ENCODE assay signal across 8 mouse cellular contexts in genomic region chr11:101086323-101086674, GRCm38 (mm10). TPM values are rescaled to one million over a fixed set of nuclear protein-coding genes. Genes with fewer than 3 reads are reported as not detected.
A peak's percentile ranks its signal among the peaks of the same experiment; 100 is the strongest.
DNase-seq lines count a peak whose midpoint lies in the region; ATAC-seq and TF ChIP-seq lines count a peak whose summit lies in the region.

No protein-coding gene starts in this region.

- H3K27me3 ChIP-seq in erythroblast, embryonic 14.5 days (ENCODE audit: control insufficient read depth) = peaks cover 9% of the 10 kb centered on the region
- H3K27me3 ChIP-seq in MEL (ENCODE audit: control insufficient read depth in 1 of 2, insufficient read depth in 2 of 2, low read length in 2 of 2) = no peaks in the 10 kb centered on the region
- 0 out of 2 replicates have a peak, but pooled peaks cover 1% of the 10 kb centered on the region for H3K27me3 ChIP-seq in heart, postnatal 0 days (ENCODE audit: control insufficient read depth, insufficient read depth, low read length)
- peaks cover 5% of the 10 kb centered on the region for H3K27me3 ChIP-seq in liver, embryonic 16.5 days (ENCODE audit: control insufficient read depth, insufficient read depth, low read depth, low read length)

- H3K9ac ChIP-seq in MEL (ENCODE audit: control insufficient read depth, low read depth, low read length, poor library complexity, severe bottlenecking) = peak overlapping the region; percentile 81
- peak overlapping the region; percentile 67; the same call in 1 of the 2 replicates for H3K9ac ChIP-seq in heart, postnatal 0 days (replicated peaks; ENCODE audit: low read depth, low read length)
- H3K9ac ChIP-seq in liver, embryonic 16.5 days (ENCODE audit: low read depth, low read length) = 0 out of 2 replicates have a peak overlapping the region, but pooled peaks have one; percentile 80

- no peak for TF ChIP-seq EP300 in MEL (IDR thresholded peaks at IDR 0.05; ENCODE audit: low read depth in 1 of 2, low read length in 2 of 2)
- TF ChIP-seq EP300 in heart, postnatal 0 days (IDR thresholded peaks at IDR 0.05; ENCODE audit: low read depth) = no peak

- ATAC-seq in erythroblast, adult 5-6 weeks (replicated peaks; ENCODE audit: low FRiP score, poor library complexity, severe bottlenecking) = no peak
- ATAC-seq in heart, postnatal 0 days (ENCODE audit: insufficient read depth, low read depth) = no peak
- ATAC-seq in liver, embryonic 16.5 days (ENCODE audit: low read depth) = no peak
- ATAC-seq in megakaryocyte progenitor cell, adult 5-6 weeks (replicated peaks; ENCODE audit: poor library complexity) = no peak

- peaks cover 23% of the 10 kb centered on the region for H3K79me2 ChIP-seq in MEL (ENCODE audit: control insufficient read depth, insufficient read depth, low read length, poor library complexity)

- peaks cover 77% of the 10 kb centered on the region for H3K4me1 ChIP-seq in erythroblast, embryonic 14.5 days (ENCODE audit: control insufficient read depth)
- H3K4me1 ChIP-seq in MEL (ENCODE audit: control insufficient read depth in 1 of 2, insufficient read depth in 2 of 2, low read length in 2 of 2) = peaks cover 6 to 21% of the 10 kb centered on the region in 2 experiments
- peaks cover 24% of the 10 kb centered on the region for H3K4me1 ChIP-seq in heart, postnatal 0 days (ENCODE audit: control insufficient read depth, insufficient read depth)
- H3K4me1 ChIP-seq in liver, embryonic 16.5 days (ENCODE audit: control insufficient read depth, low read depth, low read length) = peaks cover 47% of the 10 kb centered on the region

- 69% methylated on average over 6 of the region's 6 CpGs for WGBS in heart, postnatal 0 days
- 73% methylated on average over 6 of the region's 6 CpGs for WGBS in liver, embryonic 16.5 days (ENCODE audit: insufficient replicate concordance)

- TF ChIP-seq POLR2A in MEL (IDR thresholded peaks at IDR 0.05; ENCODE audit: control insufficient read depth in 1 of 2, insufficient read depth in 1 of 2, low read depth in 1 of 2, low read length in 2 of 2, poor library complexity in 1 of 2) = no peak

- H3K4me2 ChIP-seq in heart, postnatal 0 days (ENCODE audit: low read depth, low read length) = peak overlapping the region; percentile 76
- H3K4me2 ChIP-seq in liver, embryonic 16.5 days (ENCODE audit: low read depth, low read length) = peak overlapping the region; percentile 92

- TF ChIP-seq CTCF in MEL (IDR thresholded peaks at IDR 0.05 in 2 of 3, conservative IDR thresholded peaks at IDR 0.05 in 1 of 3; ENCODE audit: control insufficient read depth in 1 of 3, insufficient read depth in 1 of 3, low read depth in 2 of 3, low read length in 3 of 3, poor library complexity in 1 of 3, severe bottlenecking in 1 of 3) = no peak
- no peak for TF ChIP-seq CTCF in heart, postnatal 0 days (IDR thresholded peaks at IDR 0.05; ENCODE audit: low read depth)

- H3K36me3 ChIP-seq in erythroblast, embryonic 14.5 days (ENCODE audit: control insufficient read depth) = peaks cover 52% of the 10 kb centered on the region
- peaks cover 4 to 18% of the 10 kb centered on the region in 2 experiments; a peak in 3 of 4 replicates for H3K36me3 ChIP-seq in MEL (ENCODE audit: control insufficient read depth in 1 of 2, insufficient read depth in 2 of 2, low read length in 2 of 2)
- peaks cover 32% of the 10 kb centered on the region for H3K36me3 ChIP-seq in heart, postnatal 0 days (replicated peaks; ENCODE audit: control insufficient read depth, insufficient read depth, low read length)
- H3K36me3 ChIP-seq in liver, embryonic 16.5 days (ENCODE audit: control insufficient read depth, insufficient read depth) = peaks cover 20% of the 10 kb centered on the region

- DNase-seq in MEL (ENCODE audit: low read depth, low spot score) = no peak
- DNase-seq in heart, postnatal 0 days (ENCODE audit: low spot score) = no peak
- DNase-seq in natural killer cell, adult 2 months (ENCODE audit: low spot score in 2 of 2) = no peak
- DNase-seq in retina, postnatal 1 day = no peak

- H3K9me3 ChIP-seq in erythroblast, embryonic 14.5 days (ENCODE audit: control insufficient read depth, low read length) = no peaks in the 10 kb centered on the region
- no peaks in the 10 kb centered on the region for H3K9me3 ChIP-seq in MEL (replicated peaks; ENCODE audit: insufficient read depth, low read length)
- H3K9me3 ChIP-seq in heart, postnatal 0 days (replicated peaks; ENCODE audit: control insufficient read depth, low read length) = no peaks in the 10 kb centered on the region
- H3K9me3 ChIP-seq in liver, embryonic 16.5 days (replicated peaks; ENCODE audit: control insufficient read depth, low read length) = no peaks in the 10 kb centered on the region

- peak overlapping the region; percentile 76 for H3K4me3 ChIP-seq in erythroblast, embryonic 14.5 days (replicated peaks)
- H3K4me3 ChIP-seq in MEL (ENCODE audit: control insufficient read depth in 1 of 2, insufficient read depth in 1 of 2, low read depth in 2 of 2, low read length in 2 of 2) = no peak overlapping the region; a peak in 1 of 4 replicates
- H3K4me3 ChIP-seq in heart, postnatal 0 days (ENCODE audit: low read depth, low read length) = 0 out of 2 replicates have a peak overlapping the region, but pooled peaks have one; percentile 70
- H3K4me3 ChIP-seq in liver, embryonic 16.5 days (ENCODE audit: low read depth, low read length) = peak overlapping the region; percentile 77

- peak overlapping the region; percentile 66 for H3K27ac ChIP-seq in MEL (ENCODE audit: control insufficient read depth, low read depth, low read length)
- peak overlapping the region; percentile 80 for H3K27ac ChIP-seq in heart, postnatal 0 days (ENCODE audit: low read depth)
- peak overlapping the region; percentile 65 for H3K27ac ChIP-seq in liver, embryonic 16.5 days (ENCODE audit: low read length)

- no peak for TF ChIP-seq RAD21 in MEL (IDR thresholded peaks at IDR 0.05; ENCODE audit: low read depth, low read length)

RNA-seq across cellular contexts. Expression of gene Mlx, which starts 0.8 kb away (rescaled TPM):
- polyA plus RNA-seq in erythroblast, embryonic 14.5 days (2012) = 1.4 and 1.7 TPM in 2 replicates
- 20.5 and 26.9 TPM in 2 replicates for total RNA-seq in erythroblast, adult 5-6 weeks (2015; ENCODE audit: low replicate concordance)
- total RNA-seq in erythroblast, adult 5-6 weeks (2017; ENCODE audit: low replicate concordance) = 18.4 and 23.7 TPM in 2 replicates
- 70.8 and 75.9 TPM in 2 replicates for total RNA-seq in MEL (2012; rRNA removed)
- 10 to 100 TPM in 1 of 2 experiments, not detected in 1; 57.5 TPM for polyA plus RNA-seq in MEL (2012; ENCODE audit: insufficient read depth in 1 of 2, insufficient read length in 2 of 2, low read depth in 1 of 2, low replicate concordance in 2 of 2, missing spikeins in 1 of 2)
- total RNA-seq in heart, postnatal 0 days (2014; rRNA removed; ENCODE audit: low replicate concordance) = 21.8 and 46.6 TPM in 2 replicates
- polyA plus RNA-seq in heart, postnatal 0 days (2015; fragmentation: Nextera tagmentation; extraction: Ambion mirVana) = 26.7 and 29.0 TPM in 2 replicates
- polyA plus RNA-seq in liver, embryonic 16.5 days (2015; fragmentation: Nextera tagmentation; extraction: Ambion mirVana) = 23.8 and 24.5 TPM in 2 replicates
- total RNA-seq in megakaryocyte progenitor cell, adult 5-6 weeks (2015) = 76.4 and 83.6 TPM in 2 replicates
- total RNA-seq in megakaryocyte progenitor cell, adult 5-6 weeks (2017) = 84.7 and 90.0 TPM in 2 replicates

RNA-seq across cellular contexts. Expression of gene Coasy, which starts 3.9 kb away (rescaled TPM):
- polyA plus RNA-seq in erythroblast, embryonic 14.5 days (2012) = 0.65 and 0.87 TPM in 2 replicates
- total RNA-seq in erythroblast, adult 5-6 weeks (2015; ENCODE audit: low replicate concordance) = 6.7 and 7.5 TPM in 2 replicates
- 3.8 and 9.6 TPM in 2 replicates for total RNA-seq in erythroblast, adult 5-6 weeks (2017; ENCODE audit: low replicate concordance)
- total RNA-seq in MEL (2012; rRNA removed) = 34.8 and 42.9 TPM in 2 replicates
- polyA plus RNA-seq in MEL (2012; ENCODE audit: insufficient read depth in 1 of 2, insufficient read length in 2 of 2, low read depth in 1 of 2, low replicate concordance in 2 of 2, missing spikeins in 1 of 2) = 10 to 100 TPM in 1 of 2 experiments, not detected in 1; 44.2 TPM
- 44.6 and 64.1 TPM in 2 replicates for total RNA-seq in heart, postnatal 0 days (2014; rRNA removed; ENCODE audit: low replicate concordance)
- 26.8 and 26.9 TPM in 2 replicates for polyA plus RNA-seq in heart, postnatal 0 days (2015; fragmentation: Nextera tagmentation; extraction: Ambion mirVana)
- polyA plus RNA-seq in liver, embryonic 16.5 days (2015; fragmentation: Nextera tagmentation; extraction: Ambion mirVana) = 20.1 and 20.5 TPM in 2 replicates
- 19.8 and 28.1 TPM in 2 replicates for total RNA-seq in megakaryocyte progenitor cell, adult 5-6 weeks (2015)
- 28.0 and 31.7 TPM in 2 replicates for total RNA-seq in megakaryocyte progenitor cell, adult 5-6 weeks (2017)

RNA-seq across cellular contexts. Expression of gene Hsd17b1, which starts 8.1 kb away (rescaled TPM):
- 0.04 and 0.06 TPM in 2 replicates for polyA plus RNA-seq in erythroblast, embryonic 14.5 days (2012)
- 2.1 TPM in 1 of 2 replicates, not detected in the other for total RNA-seq in erythroblast, adult 5-6 weeks (2015; ENCODE audit: low replicate concordance)
- total RNA-seq in erythroblast, adult 5-6 weeks (2017; ENCODE audit: low replicate concordance) = 1.9 TPM in 1 of 2 replicates, not detected in the other
- not detected in 2 replicates for total RNA-seq in MEL (2012; rRNA removed)
- not detected for polyA plus RNA-seq in MEL (2012; ENCODE audit: insufficient read depth in 1 of 2, insufficient read length in 2 of 2, low read depth in 1 of 2, low replicate concordance in 2 of 2, missing spikeins in 1 of 2)
- not detected in 2 replicates for total RNA-seq in heart, postnatal 0 days (2014; rRNA removed; ENCODE audit: low replicate concordance)
- 0.08 TPM in 1 of 2 replicates, not detected in the other for polyA plus RNA-seq in heart, postnatal 0 days (2015; fragmentation: Nextera tagmentation; extraction: Ambion mirVana)
- polyA plus RNA-seq in liver, embryonic 16.5 days (2015; fragmentation: Nextera tagmentation; extraction: Ambion mirVana) = 0.28 and 0.30 TPM in 2 replicates
- 6.0 and 9.8 TPM in 2 replicates for total RNA-seq in megakaryocyte progenitor cell, adult 5-6 weeks (2015)
- 3.2 and 5.2 TPM in 2 replicates for total RNA-seq in megakaryocyte progenitor cell, adult 5-6 weeks (2017)

RNA-seq across cellular contexts. Expression of gene Psmc3ip, which starts 8.9 kb away (rescaled TPM):
- polyA plus RNA-seq in erythroblast, embryonic 14.5 days (2012) = 3.9 and 5.2 TPM in 2 replicates
- 2.7 and 4.4 TPM in 2 replicates for total RNA-seq in erythroblast, adult 5-6 weeks (2015; ENCODE audit: low replicate concordance)
- 4.1 and 13.7 TPM in 2 replicates for total RNA-seq in erythroblast, adult 5-6 weeks (2017; ENCODE audit: low replicate concordance)
- 9.1 and 14.5 TPM in 2 replicates for total RNA-seq in MEL (2012; rRNA removed)
- 1 to 10 TPM in 1 of 2 experiments, not detected in 1; 8.2 TPM for polyA plus RNA-seq in MEL (2012; ENCODE audit: insufficient read depth in 1 of 2, insufficient read length in 2 of 2, low read depth in 1 of 2, low replicate concordance in 2 of 2, missing spikeins in 1 of 2)
- total RNA-seq in heart, postnatal 0 days (2014; rRNA removed; ENCODE audit: low replicate concordance) = 1.2 and 7.3 TPM in 2 replicates
- polyA plus RNA-seq in heart, postnatal 0 days (2015; fragmentation: Nextera tagmentation; extraction: Ambion mirVana) = 10.3 and 12.0 TPM in 2 replicates
- polyA plus RNA-seq in liver, embryonic 16.5 days (2015; fragmentation: Nextera tagmentation; extraction: Ambion mirVana) = 11.7 and 11.8 TPM in 2 replicates
- total RNA-seq in megakaryocyte progenitor cell, adult 5-6 weeks (2015) = 32.7 and 40.2 TPM in 2 replicates
- 58.6 and 67.8 TPM in 2 replicates for total RNA-seq in megakaryocyte progenitor cell, adult 5-6 weeks (2017)

RNA-seq across cellular contexts. Expression of gene Naglu, which starts 16.5 kb away (rescaled TPM):
- polyA plus RNA-seq in erythroblast, embryonic 14.5 days (2012) = 0.05 and 0.14 TPM in 2 replicates
- 3.1 and 3.7 TPM in 2 replicates for total RNA-seq in erythroblast, adult 5-6 weeks (2015; ENCODE audit: low replicate concordance)
- 2.0 and 2.8 TPM in 2 replicates for total RNA-seq in erythroblast, adult 5-6 weeks (2017; ENCODE audit: low replicate concordance)
- total RNA-seq in MEL (2012; rRNA removed) = 1.1 and 1.5 TPM in 2 replicates
- 1 to 10 TPM in 1 of 2 experiments, not detected in 1; 3.1 TPM for polyA plus RNA-seq in MEL (2012; ENCODE audit: insufficient read depth in 1 of 2, insufficient read length in 2 of 2, low read depth in 1 of 2, low replicate concordance in 2 of 2, missing spikeins in 1 of 2)
- total RNA-seq in heart, postnatal 0 days (2014; rRNA removed; ENCODE audit: low replicate concordance) = 15.8 and 20.2 TPM in 2 replicates
- 10.3 and 12.0 TPM in 2 replicates for polyA plus RNA-seq in heart, postnatal 0 days (2015; fragmentation: Nextera tagmentation; extraction: Ambion mirVana)
- 7.1 and 7.2 TPM in 2 replicates for polyA plus RNA-seq in liver, embryonic 16.5 days (2015; fragmentation: Nextera tagmentation; extraction: Ambion mirVana)
- total RNA-seq in megakaryocyte progenitor cell, adult 5-6 weeks (2015) = 6.0 and 8.4 TPM in 2 replicates
- 9.9 and 12.0 TPM in 2 replicates for total RNA-seq in megakaryocyte progenitor cell, adult 5-6 weeks (2017)

Comparison
In these comparisons a context has a peak if more than half of its experiments do, and no peak if none do; other contexts are left out.
1. H3K4me3 ChIP-seq: peak in erythroblast, embryonic 14.5 days (single experiment), heart, postnatal 0 days (single experiment) and liver, embryonic 16.5 days (single experiment); none in MEL (0 of 2).
2. Peak in every context shown above with its lines, with median percentiles within 50 percentile points of each other: H3K27ac ChIP-seq and H3K9ac ChIP-seq.